Mouse (Mus musculus): ENCODE data around the gene Trim45. TPM values are rescaled to one million over a fixed set of nuclear protein-coding genes. Genes with fewer than 3 reads are reported as not detected.
A peak's percentile ranks its signal among the peaks of the same experiment; 100 is the strongest.

The Trim45 gene
- 2.1 and 2.5 TPM in 2 replicates for total RNA-seq (2012; rRNA removed)
- 1 to 10 TPM in 1 of 2 experiments, not detected in 1; 3.7 TPM for polyA plus RNA-seq (2012; ENCODE audit: insufficient read depth in 1 of 2, insufficient read length in 2 of 2, low read depth in 1 of 2, low replicate concordance in 2 of 2, missing spikeins in 1 of 2)

DNA sequence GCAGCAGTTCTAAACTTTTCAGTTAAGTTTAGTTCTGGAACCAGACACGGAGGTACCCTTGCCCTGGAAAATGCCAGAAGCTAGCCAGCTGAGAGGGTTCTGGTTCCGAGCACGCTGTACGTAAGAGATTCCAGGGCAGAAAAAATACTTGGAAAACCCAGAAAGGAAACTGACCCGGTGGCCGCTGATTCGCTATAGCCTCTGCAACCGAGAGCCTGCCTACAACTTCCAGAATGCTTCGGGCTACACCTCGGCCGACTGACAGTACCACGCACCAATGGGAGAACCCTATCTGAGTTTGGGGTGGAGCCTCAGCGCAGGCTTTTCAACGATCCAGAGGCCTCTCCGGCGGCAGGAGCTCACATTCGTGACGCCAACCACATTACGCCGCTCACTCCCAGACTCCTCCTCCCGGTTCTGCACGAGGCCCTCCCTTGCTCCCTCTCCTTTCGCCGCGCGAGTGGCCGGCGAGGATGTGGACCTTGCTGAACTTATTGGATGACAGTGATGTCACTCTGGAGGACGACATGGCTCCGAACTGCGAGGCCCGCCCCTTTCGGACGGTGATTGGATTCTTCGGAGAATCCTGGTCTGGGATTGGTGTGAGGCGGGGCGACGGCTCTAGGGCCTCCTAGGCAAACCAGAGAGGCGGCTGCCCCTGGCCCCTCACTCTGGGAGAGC is at the start of gene Trim45:
Trim45 (plus strand) TSS at position 378 of the 681 bp plus-strand sequence.
- H3K27me3 ChIP-seq (ENCODE audit: control insufficient read depth in 1 of 2, insufficient read depth in 2 of 2, low read length in 2 of 2): no peaks in the 10 kb centered on the region
- peak within 1 kb of the TSS; percentile 39 for H3K27ac ChIP-seq (ENCODE audit: control insufficient read depth, low read depth, low read length)
- peaks cover 0 to 25% of the 10 kb centered on the region in 2 experiments; a peak in 3 of 4 replicates for H3K4me1 ChIP-seq (ENCODE audit: control insufficient read depth in 1 of 2, insufficient read depth in 2 of 2, low read length in 2 of 2)
- peak within 1 kb of the TSS; percentile 83 to 98 for H3K4me3 ChIP-seq (ENCODE audit: control insufficient read depth in 1 of 2, insufficient read depth in 1 of 2, low read depth in 2 of 2, low read length in 2 of 2)
- peaks cover 0 to 3% of the 10 kb centered on the region in 2 experiments; a peak in 2 of 4 replicates for H3K36me3 ChIP-seq (ENCODE audit: control insufficient read depth in 1 of 2, insufficient read depth in 2 of 2, low read length in 2 of 2)
- TF ChIP-seq ZNF384 (IDR thresholded peaks at IDR 0.05; ENCODE audit: low read depth, low read length) (0 out of 2 replicates have a peak, but pooled peaks have one; percentile 26), ELF1 (IDR thresholded peaks at IDR 0.05; ENCODE audit: low read depth, low read length) (peak; percentile 68), BHLHE40 (IDR thresholded peaks at IDR 0.05; ENCODE audit: borderline replicate concordance, low read depth, low read length) (no peak), UBTF (IDR thresholded peaks at IDR 0.05; ENCODE audit: borderline replicate concordance, insufficient read depth, low read depth, low read length) (no peak), MAFK (IDR thresholded peaks at IDR 0.05; ENCODE audit: borderline replicate concordance, low read depth, low read length) (no peak), MYC (IDR thresholded peaks at IDR 0.05; ENCODE audit: low read depth, low read length) (peak; percentile 65; the same call in 1 of the 2 replicates), NELFE (IDR thresholded peaks at IDR 0.05; ENCODE audit: low read depth, low read length) (peak; percentile 48), MYB (IDR thresholded peaks at IDR 0.05; ENCODE audit: low read depth, low read length) (peak; percentile 39), MAZ (IDR thresholded peaks at IDR 0.05; ENCODE audit: low read depth, low read length) (0 out of 2 replicates have a peak, but pooled peaks have one; percentile 31), MAX (IDR thresholded peaks at IDR 0.05; ENCODE audit: low read length) (peak; percentile 63), POLR2AphosphoS2 (IDR thresholded peaks at IDR 0.05; ENCODE audit: low read length) (no peak), NRF1 (IDR thresholded peaks at IDR 0.05; ENCODE audit: insufficient read depth, low read depth, low read length, poor library complexity, severe bottlenecking) (peak; percentile 27; the same call in 1 of the 2 replicates), MEF2A (IDR thresholded peaks at IDR 0.05; ENCODE audit: extremely low read depth, insufficient replicate concordance, low read depth, low read length, poor library complexity, severe bottlenecking) (no peak), POLR2A (IDR thresholded peaks at IDR 0.05; ENCODE audit: control insufficient read depth in 1 of 2, insufficient read depth in 1 of 2, low read depth in 1 of 2, low read length in 2 of 2, poor library complexity in 1 of 2) (peak; percentile 36 to 53; a peak in 2 of 4 replicates), MXI1 (IDR thresholded peaks at IDR 0.05; ENCODE audit: low read depth, low read length) (0 out of 2 replicates have a peak, but pooled peaks have one; percentile 56), HCFC1 (IDR thresholded peaks at IDR 0.05; ENCODE audit: low read depth, low read length) (peak; percentile 96), CTCF (IDR thresholded peaks at IDR 0.05 in 2 of 3, conservative IDR thresholded peaks at IDR 0.05 in 1 of 3; ENCODE audit: control insufficient read depth in 1 of 3, insufficient read depth in 1 of 3, low read depth in 2 of 3, low read length in 3 of 3, poor library complexity in 1 of 3, severe bottlenecking in 1 of 3) (no peak), USF1 (IDR thresholded peaks at IDR 0.05; ENCODE audit: low read depth, low read length) (peak; percentile 48), CHD2 (IDR thresholded peaks at IDR 0.05; ENCODE audit: low read length) (peak; percentile 73), USF2 (IDR thresholded peaks at IDR 0.05; ENCODE audit: borderline replicate concordance in 1 of 2, insufficient read depth in 1 of 2, low read depth in 1 of 2, low read length in 2 of 2) (no peak), RAD21 (IDR thresholded peaks at IDR 0.05; ENCODE audit: low read depth, low read length) (no peak), ZMIZ1 (IDR thresholded peaks at IDR 0.05; ENCODE audit: low read depth, low read length) (0 out of 2 replicates have a peak, but pooled peaks have one; percentile 51), RCOR1 (IDR thresholded peaks at IDR 0.05; ENCODE audit: low read depth, low read length) (0 out of 2 replicates have a peak, but pooled peaks have one; percentile 43), GABPA (IDR thresholded peaks at IDR 0.05; ENCODE audit: low read depth, low read length) (no peak), ETS1 (IDR thresholded peaks at IDR 0.05; ENCODE audit: low read depth, low read length) (no peak), ZKSCAN1 (IDR thresholded peaks at IDR 0.05; ENCODE audit: low read depth, low read length) (no peak), CHD1 (IDR thresholded peaks at IDR 0.05; ENCODE audit: low read depth, low read length) (no peak), SIN3A (IDR thresholded peaks at IDR 0.05; ENCODE audit: low read length) (peak; percentile 71; the same call in 1 of the 2 replicates), TBP (IDR thresholded peaks at IDR 0.05; ENCODE audit: low read depth, low read length) (no peak), KAT2A (conservative IDR thresholded peaks at IDR 0.05; ENCODE audit: low read depth, low read length) (peak; percentile 88), JUND (IDR thresholded peaks at IDR 0.05; ENCODE audit: low read depth, low read length) (no peak)
- DNase-seq (ENCODE audit: low read depth, low spot score): peak; percentile 99
- H3K79me2 ChIP-seq (ENCODE audit: control insufficient read depth, insufficient read depth, low read length, poor library complexity): no peaks in the 10 kb centered on the region; the same call in 1 of the 2 replicates
- peak within 1 kb of the TSS; percentile 83 for H3K9ac ChIP-seq (ENCODE audit: control insufficient read depth, low read depth, low read length, poor library complexity, severe bottlenecking)
- no peaks in the 10 kb centered on the region for H3K9me3 ChIP-seq (replicated peaks; ENCODE audit: insufficient read depth, low read length)
